Mouse (Mus musculus) adrenal gland, postnatal 25 days (tissue): ENCODE data around the gene Zglp1. TPM values are rescaled to one million over a fixed set of nuclear protein-coding genes. Genes with fewer than 3 reads are reported as not detected.
"Not testable (repeated sequence)": the region's sequence is repeated elsewhere in the genome, so short reads cannot be mapped to it uniquely, and the experiment has no call there.

Source experiments
- DNase-seq: peaks from one replicate; pipeline ENCODE4 v3.0.0; 2021; ENCODE audit warnings: mixed read lengths
- total RNA-seq: library from RNA; stranded (reverse); gene quantifications from 2 replicates; pipeline ENCODE4 v1.2.3, GENCODE M21; 2021

Gene Zglp1
- total RNA-seq, 1 experiment from 2014 or later, result not detected

- DNase-seq, result no peak
These were observed 5.7 kb upstream of the Zglp1 start for GRCm38 (mm10) chr9:21072641-21073040.

- DNase-seq, result no peak
These were observed 4.0 kb downstream of the Zglp1 start for GRCm38 (mm10) chr9:21062928-21063327.

- no peak for DNase-seq
These were observed 15.3 kb downstream of the Zglp1 start for GRCm38 (mm10) chr9:21051578-21051977.

GRCm38 (mm10) chr9:21045235-21045634 is 21.7 kb downstream of the Zglp1 start:
- no peak for DNase-seq

DNA sequence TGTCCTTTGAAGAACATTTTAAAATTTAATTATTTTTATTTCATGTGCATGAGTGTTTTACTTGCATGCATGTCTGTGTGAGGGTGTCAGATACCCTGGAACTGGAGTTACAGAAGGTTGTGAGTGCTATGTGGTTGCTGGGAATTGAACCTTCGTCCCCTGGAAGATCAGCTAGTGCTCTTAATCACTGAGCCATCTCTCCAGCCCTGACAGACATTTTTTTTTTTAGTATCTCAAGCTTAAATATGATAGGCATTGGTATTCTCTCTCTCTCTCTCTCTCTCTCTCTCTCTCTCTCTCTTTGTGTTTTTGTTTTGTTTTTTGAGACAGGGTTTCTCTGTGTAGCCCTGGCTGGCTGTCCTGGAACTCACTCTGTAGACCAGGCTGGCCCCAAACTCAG is 22.1 kb downstream of the Zglp1 start:
- DNase-seq, result not testable (repeated sequence)

GRCm38 (mm10) chr9:21043563-21043962 is 23.3 kb downstream of the Zglp1 start:
- DNase-seq, result no peak

GRCm38 (mm10) chr9:21041308-21041707 is 25.6 kb downstream of the Zglp1 start:
- DNase-seq, result peak; percentile 13

GRCm38 (mm10) chr9:21039779-21040178 is 27.1 kb downstream of the Zglp1 start:
- DNase-seq, result no peak

DNA sequence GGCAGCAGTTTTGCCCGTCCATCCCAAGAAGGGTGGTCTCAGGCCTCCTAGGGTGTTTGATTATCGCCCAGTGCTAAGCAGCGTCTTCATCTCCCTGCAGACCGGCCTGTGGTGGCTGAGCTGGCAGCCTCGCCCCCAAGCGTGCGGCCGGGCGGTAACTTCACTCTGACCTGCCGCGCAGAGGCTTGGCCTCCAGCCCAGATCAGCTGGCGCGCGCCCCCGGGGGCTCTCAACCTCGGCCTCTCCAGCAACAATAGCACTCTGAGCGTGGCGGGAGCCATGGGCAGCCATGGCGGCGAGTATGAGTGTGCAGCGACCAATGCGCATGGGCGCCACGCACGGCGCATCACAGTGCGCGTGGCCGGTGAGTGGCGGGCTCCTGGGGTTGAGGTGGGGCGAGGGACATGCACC is 29.4 kb downstream of the Zglp1 start:
- no peak for DNase-seq

- DNase-seq, result no peak
These were observed 30.2 kb downstream of the Zglp1 start for GRCm38 (mm10) chr9:21036666-21037065.

- DNase-seq, result no peak
These were observed 30.7 kb downstream of the Zglp1 start for GRCm38 (mm10) chr9:21036161-21036560.

DNA sequence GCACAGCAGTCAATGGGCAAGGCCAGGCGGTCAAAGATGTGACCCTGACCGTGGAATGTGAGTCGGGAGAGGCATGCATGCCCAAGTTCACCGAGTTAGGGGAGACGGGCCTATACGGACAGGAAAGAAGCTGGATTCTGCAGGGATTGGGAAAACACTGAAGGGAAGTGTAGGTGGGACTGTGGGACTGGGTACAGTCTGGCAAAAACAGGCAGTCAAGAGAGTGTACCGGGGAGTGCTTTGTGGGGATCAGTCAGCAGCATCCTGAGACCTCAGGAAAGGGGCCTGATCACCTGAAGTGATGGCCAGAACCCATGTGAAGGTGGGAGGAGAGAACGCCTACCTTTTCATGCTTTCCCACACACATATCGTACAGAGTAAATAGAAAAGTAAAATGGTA is 31.3 kb downstream of the Zglp1 start:
- DNase-seq, result no peak

DNA sequence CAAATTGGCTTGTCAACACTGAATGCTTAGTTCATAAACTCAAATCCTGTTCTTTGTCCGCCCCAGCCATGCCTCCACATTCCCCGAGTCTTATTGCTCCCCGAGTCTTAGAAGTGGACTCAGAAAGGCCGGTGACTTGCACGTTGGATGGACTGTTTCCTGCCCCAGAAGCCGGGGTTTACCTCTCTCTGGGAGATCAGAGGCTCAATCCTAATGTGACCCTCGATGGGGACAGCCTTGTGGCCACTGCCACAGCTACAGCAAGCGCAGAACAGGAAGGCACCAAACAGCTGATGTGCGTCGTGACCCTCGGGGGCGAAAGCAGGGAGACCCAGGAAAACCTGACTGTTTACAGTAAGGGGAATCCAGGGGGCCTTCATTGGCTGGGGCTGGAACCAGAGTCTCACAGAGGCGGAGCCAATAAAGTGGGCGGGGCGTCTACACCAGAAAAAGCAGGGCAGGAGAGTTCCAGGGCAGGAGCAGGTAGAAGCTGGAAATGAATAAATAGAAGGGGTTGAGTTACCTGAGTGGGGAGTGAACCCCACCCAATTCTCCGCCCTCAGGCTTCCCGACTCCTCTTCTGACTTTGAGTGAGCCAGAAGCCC is 32.3 kb downstream of the Zglp1 start:
- DNase-seq, result no peak

- peak; percentile 86 for DNase-seq
These were observed 33.8 kb downstream of the Zglp1 start for GRCm38 (mm10) chr9:21033136-21033535.

DNA sequence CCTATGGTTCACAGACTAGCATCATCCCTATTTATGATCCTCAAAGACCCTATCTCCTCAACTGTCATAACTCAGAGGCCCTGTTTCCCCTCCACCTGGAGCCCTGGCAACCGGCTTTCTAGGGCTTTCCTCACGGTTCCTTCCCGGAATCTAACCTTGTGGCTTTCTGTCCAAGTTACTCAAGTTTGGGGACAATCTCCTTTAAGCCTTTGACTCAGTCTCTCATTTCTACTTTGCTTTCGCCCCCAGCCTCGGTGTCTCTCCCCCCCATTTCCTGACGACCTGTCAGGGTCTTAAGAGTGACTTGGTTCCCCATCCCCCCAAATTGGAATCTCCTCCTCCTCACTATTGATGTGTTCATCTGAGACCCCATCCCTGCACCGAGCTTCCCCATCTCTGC is 34.4 kb downstream of the Zglp1 start:
- DNase-seq, result no peak

DNA sequence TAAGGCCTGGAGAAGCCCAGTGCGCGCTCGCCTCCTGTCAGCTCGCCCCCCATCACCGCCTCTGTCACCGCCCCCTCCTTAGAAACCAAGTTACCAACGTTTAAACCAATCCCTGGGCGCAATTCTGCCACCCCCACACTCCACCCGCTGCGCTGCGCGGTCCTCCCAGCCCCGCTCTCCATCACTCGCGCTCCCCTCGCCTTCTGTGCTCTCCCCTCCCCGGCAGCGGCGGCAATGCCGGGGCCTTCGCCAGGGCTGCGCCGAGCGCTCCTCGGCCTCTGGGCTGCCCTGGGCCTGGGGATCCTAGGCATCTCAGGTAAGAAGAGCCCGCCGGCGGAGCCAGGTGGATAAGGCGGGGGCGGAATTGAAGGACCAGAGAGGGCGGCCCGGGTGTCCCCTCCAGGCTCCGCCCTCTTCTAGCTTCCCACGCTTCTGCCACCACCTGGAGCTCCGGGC is 35.0 kb downstream of the Zglp1 start, which contains the start of gene Icam5:
Gene Icam5 (plus strand): TSS at position 178 of the 456 bp plus-strand sequence.
- no peak for DNase-seq

DNA sequence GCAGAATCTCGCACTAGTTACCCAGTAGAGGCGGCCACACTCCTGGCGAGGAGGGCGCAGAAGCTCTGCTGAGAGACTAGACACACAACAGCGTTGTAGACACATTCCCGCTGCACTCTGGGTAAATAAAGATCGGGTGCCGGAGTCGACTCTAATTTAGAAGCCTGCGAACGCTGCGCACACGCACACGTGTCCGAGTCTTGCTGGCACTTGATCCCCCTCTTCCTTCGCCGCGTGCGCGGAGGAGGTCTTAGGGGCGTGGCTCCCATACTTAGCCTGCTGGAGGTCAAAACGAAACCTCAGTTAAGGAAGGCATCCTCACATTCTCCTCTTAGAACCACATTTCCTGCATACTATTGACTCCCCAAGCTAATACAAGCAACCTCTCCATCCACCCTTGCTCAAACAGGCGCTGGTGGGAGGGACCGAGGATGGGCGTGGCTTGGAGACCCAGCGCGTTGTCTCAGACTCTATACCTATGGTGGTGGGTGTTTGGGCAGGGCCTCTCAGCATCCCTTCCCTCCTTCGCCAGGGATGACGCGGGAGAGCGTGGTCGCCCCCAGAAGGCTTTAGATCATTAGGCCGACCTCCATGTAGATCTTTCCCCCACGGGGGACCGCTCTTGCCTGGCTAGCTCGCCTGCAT is 35.5 kb downstream of the Zglp1 start:
- peak; percentile 51 for DNase-seq

DNA sequence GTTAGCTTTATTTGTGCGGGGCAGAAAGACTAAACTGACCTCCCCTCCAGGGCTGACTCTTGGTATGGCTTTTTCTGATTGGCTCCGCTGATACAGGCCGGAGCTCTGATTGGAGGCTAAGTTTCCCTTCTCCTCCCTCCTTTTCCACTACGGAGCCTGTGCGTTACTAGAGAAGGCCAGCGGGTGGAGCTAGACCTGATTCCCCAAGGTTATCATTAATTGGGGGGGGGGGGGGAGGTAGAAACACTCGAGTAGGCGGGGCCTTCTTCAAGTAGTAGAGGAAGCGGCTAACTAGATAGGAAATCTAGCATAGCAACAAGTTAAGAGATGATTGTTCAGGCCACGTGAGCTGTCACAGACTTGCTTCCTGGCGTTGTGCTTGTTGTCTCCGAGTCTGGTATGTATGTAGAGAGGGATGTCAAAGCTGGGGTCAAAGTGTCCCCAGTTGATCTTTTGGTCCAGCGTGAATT is 36.1 kb downstream of the Zglp1 start:
- DNase-seq, result peak; percentile 80

GRCm38 (mm10) chr9:21030055-21030600 is 36.8 kb downstream of the Zglp1 start:
- DNase-seq, result no peak

DNA sequence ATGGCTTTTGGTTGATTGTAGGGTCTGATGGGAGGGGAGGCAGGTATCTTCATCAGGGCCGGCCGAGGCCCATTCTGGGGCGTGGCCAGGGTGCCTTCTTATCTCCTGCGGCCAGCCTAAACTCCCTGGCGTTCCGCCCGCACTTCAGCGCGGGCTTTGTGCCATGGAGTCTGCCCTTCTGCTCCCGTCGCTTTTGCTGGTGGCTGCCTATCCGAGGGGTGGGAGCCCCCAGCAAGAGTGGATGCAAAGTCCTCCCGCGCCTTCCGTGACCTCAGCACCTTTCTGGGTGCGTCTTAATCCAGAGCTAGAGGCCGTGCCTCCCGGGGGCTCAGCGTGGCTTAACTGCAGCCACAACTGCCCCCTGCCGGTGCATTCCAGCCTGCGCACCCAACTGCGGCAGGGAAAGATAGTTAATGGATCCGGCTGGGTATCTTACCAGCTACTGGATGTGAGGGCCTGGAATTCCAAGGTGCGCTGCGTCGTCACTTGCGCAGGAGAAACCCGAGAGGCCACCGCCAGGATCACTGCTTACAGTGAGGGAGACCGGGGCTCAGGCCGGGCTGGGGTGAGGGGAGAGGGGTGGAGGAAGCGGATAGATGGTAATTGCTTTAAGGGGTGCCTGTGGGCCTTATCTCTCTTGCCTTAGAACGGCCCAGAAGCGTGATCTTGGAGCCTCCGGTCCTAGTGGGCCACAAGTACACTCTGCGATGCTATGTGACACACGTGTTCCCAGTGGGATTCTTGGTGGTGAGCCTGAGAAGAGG is 37.4 kb downstream of the Zglp1 start, which contains the start of gene Icam4:
Gene Icam4 (plus strand): TSS at position 83 of the 764 bp plus-strand sequence.
- peak; percentile 85 for DNase-seq

GRCm38 (mm10) chr9:21028560-21029110 is 38.3 kb downstream of the Zglp1 start:
- no peak for DNase-seq

DNA sequence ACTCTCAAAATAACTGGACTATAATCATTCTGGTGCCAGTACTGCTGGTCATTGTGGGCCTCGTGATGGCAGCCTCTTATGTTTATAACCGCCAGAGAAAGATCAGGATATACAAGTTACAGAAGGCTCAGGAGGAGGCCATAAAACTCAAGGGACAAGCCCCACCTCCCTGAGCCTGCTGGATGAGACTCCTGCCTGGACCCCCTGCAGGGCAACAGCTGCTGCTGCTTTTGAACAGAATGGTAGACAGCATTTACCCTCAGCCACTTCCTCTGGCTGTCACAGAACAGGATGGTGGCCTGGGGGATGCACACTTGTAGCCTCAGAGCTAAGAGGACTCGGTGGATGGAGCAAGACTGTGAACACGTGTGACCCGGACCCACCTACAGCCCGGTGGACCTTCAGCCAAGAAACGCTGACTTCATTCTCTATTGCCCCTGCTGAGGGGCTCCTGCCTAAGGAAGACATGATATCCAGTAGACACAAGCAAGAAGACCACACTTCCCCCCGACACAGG is 39.1 kb downstream of the Zglp1 start:
- no peak for DNase-seq
